Mouse (Mus musculus): ENCODE data around the gene Gimap7.
"Not testable (repeated sequence)": the region's sequence is repeated elsewhere in the genome, so short reads cannot be mapped to it uniquely, and the experiment has no call there.

The Gimap7 gene

GRCm38 (mm10) chr6:48718455-48718854, at the start of gene Gimap7, which contains the start of gene Gm28053:
Gimap7 (plus strand) TSS chr6:48718621.
Gm28053 (plus strand) TSS chr6:48718607.
- DNase-seq: no peak

DNA sequence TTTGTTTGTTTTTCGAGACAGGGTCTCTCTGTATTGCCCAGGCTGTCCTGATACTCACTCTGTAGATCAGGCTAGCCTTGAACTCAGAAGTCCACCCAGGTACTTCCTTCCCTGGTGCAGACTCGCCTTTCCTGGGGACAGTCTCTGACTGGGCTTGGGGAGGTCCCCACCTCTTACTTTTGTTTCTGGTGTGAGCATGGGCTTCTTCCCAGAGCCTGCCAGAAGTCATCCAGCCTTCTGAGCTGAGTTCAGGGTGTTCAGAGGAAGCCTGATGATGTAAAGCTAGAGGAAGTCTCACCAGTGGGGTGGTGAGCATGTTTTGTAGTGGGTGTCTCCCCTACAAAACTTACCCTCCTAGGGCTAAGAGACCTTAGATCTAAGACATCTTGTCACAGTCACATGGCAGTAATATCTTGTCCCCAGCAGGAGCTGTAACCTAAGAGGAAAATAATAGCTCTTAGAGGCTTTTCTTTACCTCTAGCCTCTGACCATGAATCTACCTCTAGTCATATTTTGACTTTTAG, 48.9 kb upstream of the Gimap7 start:
- DNase-seq: no peak

- DNase-seq: no peak
These were observed 43.9 kb upstream of the Gimap7 start for GRCm38 (mm10) chr6:48674291-48675058.

DNA sequence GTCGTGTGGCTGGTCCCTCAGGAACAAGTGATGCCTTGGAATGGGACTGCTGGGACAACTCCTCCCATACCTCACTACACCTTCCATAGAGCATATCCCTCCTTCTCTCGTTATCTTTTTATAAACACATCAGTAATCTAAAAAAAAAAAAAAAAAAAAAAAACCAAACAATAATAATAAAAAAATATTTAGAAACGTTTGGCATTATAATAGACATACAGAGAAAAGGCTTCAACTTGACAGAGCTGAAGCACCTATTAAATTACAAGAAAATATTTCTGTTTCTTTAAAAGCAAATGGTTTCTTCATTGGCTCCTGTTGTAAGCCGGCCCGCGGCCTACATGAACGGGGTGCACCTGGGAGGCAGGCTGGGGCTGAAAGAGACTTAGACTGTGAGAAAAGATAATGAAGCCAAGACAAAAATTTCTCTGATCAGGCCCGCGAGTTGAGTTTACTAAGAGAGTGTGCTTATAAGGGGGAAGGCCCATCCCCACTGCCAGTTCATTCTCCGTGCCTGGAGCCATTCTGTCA, 43.0 kb upstream of the Gimap7 start:
- DNase-seq: no peak

GRCm38 (mm10) chr6:48675931-48676859, 42.2 kb upstream of the Gimap7 start, which contains the start of gene Gimap9:
Gimap9 (plus strand) TSS chr6:48676129.
- no peak for DNase-seq

- no peak for DNase-seq
These were observed 41.5 kb upstream of the Gimap7 start for GRCm38 (mm10) chr6:48676860-48677415.

DNA sequence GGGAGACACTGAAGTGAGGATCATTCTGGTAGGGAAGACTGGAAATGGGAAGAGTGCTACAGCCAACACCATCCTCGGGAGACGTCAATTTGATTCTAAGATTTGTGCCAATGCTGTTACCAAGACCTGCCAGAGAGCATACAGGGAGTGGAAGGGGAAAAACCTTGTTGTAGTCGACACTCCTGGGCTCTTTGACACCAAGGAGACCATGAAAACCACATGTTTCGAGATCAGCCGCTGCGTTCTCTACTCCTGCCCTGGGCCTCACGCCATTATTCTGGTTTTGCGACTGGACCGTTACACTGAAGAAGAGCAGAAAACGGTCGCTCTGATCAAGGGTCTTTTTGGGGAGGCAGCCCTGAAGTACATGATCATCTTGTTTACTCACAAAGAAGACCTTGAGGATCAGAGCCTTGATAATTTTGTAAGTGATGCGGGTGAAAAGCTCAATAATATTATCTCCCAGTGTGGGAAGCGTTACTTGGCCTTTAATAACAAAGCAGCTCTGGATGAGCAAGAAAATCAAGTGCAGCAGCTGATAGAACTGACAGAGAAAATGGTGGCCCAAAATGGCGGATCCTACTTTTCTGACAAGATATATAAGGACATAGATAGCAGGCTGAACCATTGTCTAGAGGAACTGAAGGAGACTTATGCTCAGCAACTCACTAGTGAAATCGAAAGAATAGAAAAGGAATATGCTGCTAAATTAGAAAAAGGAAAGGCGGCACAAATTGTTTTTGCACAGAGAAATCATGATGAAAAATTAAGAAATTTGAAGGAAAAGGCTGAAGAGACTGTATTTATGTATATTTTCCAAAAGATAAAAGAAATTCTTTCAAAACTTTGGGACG, 40.7 kb upstream of the Gimap7 start:
- no peak for DNase-seq

GRCm38 (mm10) chr6:48678391-48678790, 40.0 kb upstream of the Gimap7 start:
- no peak for DNase-seq

DNA sequence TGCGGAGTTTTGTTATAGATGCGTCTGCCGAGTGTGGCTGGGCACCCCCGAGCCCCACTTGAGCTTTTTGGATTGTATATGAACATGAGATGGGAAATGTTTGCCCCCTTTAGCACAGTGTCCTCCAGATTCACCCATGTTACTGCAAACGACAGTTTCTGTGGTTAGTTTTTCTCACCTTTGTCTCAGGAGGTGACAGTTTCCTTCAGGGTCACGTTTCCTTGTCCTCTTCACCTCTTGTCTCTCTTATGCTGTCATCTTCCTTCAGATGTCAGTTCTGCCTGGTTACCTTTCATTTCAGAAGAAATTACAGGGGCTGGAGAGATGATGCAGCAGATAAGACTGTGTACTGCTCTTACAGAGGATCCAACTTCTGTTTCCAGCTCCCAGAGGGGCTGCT, 38.7 kb upstream of the Gimap7 start:
- DNase-seq: no peak

DNA sequence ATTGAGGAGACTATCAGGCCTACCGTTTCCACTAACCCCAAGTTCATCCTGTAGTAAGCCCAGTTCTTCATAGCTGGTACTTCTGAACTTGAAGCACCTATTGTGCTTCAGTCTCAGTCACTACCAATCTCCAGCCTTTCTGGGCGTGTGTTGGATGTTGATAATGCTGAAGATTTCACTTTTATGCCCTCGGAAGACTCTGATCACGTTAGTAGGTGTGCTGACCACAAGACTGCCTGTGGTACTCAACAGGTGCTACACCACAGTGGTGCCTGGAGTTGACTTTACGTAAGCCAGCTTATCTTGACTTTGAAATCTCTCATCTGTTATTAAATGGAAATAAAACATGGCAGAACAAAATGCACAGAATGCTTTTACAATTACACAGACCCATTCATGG, 38.0 kb upstream of the Gimap7 start:
- DNase-seq: no peak

DNA sequence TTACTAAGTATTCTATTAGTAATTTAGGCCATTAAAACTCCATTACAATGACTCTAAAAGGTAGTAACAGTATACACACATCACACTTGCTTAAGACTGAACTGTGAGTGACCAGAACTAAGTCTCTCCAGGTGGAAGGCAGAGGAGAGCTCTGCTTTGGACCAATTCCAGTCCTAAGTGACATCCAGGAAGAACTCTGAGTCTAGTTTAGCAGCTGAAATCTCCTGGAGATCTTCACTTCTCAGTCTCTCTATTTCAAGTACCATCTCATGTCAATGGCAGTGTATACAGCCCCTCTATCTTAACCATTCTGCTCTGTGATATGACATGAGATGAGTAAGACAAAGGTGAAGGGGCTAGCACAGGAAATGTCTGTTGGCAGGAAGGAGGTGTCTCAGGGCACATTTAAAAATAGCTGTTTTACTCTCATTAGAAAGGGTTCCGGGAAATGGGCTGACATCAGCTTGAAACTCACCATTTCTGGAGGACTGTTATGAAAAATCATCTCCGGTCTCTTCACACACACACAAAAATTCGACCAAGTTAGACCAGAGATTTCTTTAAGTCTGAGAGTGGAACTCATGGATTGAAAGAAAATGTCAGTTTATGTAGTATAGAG, 36.8 kb upstream of the Gimap7 start:
- no peak for DNase-seq

- DNase-seq: no peak
These were observed 36.1 kb upstream of the Gimap7 start for GRCm38 (mm10) chr6:48682271-48682670.

DNA sequence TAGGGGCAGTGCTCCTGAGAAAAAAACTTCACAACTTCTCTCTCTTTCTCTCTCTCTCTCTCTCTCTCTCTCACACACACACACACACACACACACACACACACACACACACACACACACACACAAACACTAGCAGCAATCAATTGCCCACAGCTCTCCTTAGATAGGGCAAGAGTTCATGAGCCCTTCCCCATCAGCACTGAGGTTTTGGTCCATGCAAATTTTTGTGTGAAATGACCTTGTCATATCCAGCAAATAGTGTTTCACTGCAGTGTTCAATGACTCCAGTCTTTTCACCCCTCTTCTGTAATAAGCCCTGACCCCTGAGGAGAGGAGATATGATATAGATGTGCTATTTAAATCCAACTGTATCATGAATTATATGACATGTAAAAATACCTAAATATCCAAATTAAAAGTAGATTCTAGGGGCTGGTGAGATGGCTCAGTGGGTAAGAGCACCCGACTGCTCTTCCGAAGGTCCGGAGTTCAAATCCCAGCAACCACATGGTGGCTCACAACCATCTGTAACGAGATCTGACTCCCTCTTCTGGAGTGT, 35.1 kb upstream of the Gimap7 start:
- not testable (repeated sequence) for DNase-seq

DNA sequence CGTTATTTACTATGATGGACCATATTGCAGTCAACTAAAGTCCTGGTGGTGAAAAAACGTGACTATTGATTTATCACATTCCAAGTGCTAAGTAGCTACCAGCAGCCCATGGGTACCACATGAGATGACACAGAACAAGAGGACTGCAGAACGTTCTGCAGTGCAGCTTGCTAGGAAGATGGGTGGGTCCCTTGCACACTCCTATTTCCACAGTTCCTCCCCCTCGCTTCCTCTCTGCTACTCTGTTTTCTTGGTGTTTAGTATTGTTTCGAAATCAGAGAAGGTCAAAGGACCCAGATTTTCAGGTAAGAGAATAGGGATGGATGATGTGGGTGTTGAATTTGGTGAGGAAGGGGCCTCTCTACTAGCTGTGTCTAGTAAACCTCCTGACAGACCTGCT, 34.1 kb upstream of the Gimap7 start, which contains the start of gene Gimap4:
Gene Gimap4 (plus strand): TSS at position 231 of the 400 bp plus-strand sequence.
- DNase-seq: no peak

- no peak for DNase-seq
These were observed 33.6 kb upstream of the Gimap7 start for GRCm38 (mm10) chr6:48684806-48685205.

DNA sequence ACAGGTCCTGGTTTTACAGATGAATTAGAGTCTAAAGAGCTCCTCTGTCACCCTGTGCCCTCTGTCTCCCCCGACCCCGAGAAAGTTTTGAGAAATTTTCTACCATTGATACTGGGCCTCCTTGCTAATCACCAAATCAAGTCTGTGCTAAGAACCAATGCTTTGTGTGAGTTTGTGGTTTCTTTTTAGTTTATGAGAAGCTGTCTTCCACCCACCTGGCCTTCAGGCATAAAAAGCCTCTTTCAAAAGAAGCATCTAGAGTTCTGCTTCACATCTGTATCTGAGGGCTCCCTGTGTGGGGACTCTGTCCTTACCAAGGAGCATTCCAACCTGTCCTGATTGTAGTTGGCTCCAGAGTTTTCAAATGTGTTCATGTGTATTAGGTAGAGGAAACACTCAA, 33.2 kb upstream of the Gimap7 start:
- DNase-seq: no peak

DNA sequence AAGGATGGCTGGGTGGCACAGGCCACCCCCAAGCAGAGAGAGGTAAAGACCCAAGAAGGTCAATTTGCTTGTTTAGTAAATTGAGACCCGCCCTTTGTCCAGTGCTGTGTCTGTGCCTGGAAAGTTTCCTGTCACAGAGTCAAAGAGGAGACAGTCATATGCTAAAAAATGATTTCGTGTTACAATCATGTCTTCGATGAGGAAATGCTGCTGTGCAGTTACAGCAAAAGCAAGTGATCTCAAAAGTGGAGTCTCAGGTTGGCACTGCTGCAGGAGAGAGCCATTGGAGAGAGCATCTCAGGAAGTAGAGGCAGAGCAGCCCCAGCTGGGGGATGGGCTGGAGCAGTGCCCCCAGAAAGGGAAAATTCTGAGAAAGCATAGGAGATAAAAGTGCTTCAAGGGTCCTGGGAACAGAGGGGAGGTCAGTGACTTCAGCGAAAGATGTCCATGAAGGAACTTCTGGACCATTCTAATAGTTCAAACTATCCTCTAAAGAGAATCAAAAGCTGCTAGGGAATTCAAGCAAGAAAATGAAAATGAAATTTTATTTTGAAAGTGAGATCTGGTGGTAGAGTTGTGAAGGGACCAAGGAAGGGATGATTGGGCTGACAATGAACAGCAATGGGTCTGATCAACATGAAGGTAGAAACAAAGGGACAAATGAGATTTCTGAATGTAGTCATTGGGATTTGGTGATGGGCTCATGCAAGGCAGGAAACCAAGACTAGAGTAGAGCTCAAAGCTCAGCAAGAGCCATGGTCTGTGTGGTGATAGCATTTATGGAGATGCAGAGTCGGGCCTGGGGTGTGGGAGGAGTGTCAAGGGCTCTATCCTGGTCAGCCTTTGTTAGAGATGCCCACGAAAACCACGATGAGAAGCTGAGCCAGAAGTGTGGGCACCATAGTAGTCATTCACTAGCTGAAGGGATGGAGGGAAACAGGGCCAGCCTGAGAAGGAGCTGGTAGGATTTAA, 32.4 kb upstream of the Gimap7 start:
- no peak for DNase-seq

DNA sequence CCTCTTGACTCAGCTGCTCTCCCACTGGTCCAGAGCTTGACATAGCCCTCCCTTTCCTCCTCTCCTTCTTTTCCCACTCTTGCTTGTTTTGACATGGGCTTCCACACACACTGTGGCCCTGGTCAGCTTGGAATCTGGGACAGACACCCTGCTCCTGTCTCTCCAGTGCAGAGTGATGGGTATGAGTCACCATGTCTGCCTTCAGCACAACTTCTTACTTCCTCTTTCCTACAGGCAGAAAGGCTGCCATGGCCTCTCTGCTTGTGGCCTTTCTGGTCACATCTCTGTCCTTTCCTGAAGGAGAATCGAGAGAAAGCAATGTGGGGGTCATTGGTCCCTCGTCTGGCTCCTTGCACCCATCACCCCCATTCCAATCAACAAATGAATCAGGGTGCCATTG, 31.3 kb upstream of the Gimap7 start:
- no peak for DNase-seq

DNA sequence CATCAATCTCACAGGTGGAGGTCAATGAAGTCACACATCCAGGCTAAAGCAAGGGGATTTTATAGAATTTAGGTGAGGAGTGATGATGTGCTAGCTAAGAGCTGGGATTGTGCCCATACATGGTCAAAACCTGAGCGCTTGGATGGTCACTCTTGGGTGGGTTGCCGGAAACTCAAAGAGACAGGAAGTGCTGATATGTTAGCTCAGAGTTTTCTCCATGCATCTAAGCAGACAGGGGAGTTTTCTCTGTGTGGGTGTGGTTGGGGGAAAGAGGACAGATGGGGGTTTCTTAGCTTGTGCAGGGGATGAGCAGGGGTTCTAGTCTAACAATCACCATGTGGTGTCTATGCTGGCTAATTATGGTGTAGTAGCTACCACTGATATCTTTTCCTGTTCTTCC, 29.1 kb upstream of the Gimap7 start:
- DNase-seq: no peak

DNA sequence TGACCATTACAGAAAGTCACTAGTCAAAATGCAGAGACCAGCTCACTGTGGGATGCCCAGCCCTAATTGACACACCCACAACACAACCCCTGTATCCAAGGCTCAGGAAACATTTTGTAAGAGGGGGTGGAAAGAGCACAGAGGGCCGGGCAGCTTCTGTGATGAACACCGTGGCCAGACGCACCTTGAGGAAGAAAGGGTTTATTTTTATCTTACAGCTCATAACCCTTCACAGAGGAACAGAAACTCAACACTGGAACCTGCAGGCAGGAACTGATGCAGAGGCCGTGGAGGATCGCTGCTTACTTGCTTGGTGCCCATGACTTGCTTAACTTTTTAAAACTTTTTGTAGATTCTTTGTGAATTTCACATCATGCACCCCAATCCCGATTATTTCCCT, 25.5 kb upstream of the Gimap7 start:
- no peak for DNase-seq

Measured in cerebellum, adult 11-12 months (tissue).